Mouse (Mus musculus): ENCODE data around the gene Pgrmc2.

Pgrmc2 gene

DNA sequence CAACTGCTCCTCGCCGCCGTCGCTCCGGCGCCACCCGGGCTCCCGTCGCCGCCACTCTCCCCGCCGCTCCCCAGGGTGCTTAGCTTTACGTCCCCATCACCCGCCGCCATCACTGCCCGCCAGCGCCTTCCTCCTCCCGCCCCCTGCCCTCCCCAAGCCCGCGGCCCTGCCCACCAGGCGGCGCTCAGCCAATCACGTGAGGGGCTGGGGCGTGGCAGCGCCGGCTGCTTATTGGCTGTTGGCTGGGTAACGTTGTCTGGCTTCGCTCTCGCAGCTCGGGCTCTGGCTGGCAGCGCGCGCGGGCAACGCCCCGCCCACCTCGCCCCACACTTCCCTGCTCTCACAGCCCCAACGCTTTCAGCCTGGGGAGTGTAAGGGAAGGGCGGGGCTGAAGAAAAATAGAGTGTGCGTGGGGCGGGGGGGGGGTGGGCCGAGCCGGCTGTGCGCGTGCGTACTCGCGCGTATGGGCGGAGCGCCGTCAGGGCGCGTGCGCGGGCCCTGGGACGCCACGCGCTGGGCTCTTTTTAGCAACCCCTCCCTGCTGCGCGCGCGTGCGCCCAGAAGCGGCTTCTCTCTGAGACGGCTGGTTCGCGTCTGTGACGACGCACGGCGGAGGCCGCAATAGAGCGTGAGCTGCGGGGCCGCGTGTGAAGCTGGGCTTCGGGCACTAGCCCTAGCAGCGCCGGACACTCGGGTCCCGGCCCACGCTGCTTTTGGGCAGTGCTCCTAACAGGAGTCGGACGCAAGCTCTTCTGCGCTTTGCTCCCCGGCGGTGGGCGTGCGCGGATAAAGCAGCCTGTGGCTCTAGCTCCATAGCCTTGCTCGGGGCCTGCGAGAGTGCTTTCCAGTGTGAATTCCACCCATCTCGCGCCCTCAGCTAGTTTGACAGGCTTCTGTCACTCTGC, at the start of gene Pgrmc2:
TSS of gene Pgrmc2 (minus strand) at position 162 of the 905 bp plus-strand sequence.
- DNase-seq (ENCODE audit: low spot score in 2 of 2), result peak; percentile 97

GRCm38 (mm10) chr3:41124000-41124294, 41.1 kb upstream of the Pgrmc2 start:
- no peak for DNase-seq (ENCODE audit: low spot score in 2 of 2)

DNA sequence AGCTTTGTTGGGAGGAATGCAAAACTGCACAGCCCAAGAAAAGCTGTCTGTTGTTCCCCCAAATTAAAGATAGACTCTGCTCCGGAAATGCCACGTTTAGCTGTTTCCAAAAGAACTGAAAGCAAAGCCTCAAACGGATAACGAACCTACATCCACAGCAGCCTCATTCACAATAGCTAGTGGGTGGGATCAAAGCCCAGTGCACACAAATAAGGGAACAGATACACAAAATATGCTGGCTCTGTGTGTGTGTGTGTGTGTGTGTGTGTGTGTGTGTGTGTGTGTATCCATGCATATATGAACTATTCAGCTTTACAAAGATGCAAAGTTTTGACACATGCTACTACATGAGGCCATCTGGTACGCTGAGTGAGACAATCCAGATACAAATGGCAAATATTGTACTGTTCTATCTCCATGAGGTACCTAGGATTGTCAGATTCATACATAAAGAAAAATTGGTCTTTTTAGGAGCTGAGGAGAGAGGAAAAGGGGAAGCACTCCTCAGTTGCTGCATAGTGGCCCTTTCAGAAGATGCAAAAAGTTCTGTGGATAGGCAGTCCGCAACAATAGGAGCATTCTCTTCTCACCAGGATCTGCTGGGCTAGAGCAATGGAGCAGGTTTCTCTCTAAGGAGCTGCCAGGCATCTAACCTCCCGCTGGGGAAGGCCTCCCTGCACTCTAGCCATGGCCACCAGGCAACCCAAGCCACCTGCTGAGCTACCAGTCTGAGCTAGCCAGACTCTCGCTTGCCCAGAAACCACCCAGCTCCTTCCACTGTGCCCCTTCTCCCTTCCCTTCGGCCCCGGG, 40.5 kb upstream of the Pgrmc2 start:
- no peak for DNase-seq (ENCODE audit: low spot score in 2 of 2)

DNA sequence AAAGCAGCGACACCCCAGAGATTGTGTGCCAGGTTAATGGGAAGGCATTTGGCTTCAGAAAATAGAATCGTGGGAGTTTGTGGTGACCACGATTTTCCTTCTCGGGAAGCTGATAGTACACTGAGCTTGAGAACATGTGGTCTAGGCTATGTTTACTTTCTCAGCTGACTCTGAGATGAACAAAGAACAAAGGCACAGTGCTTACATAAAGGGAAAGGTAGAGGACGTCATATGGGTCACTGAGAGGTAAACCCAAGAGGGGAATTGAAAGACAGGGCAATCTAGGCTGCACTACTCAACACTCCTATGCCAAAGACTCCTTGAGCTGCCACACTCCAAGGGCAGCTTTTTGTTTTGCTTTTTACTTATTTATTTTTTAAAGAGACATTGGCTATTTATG, 35.3 kb upstream of the Pgrmc2 start:
- no peak for DNase-seq (ENCODE audit: low spot score in 2 of 2)

- no peak for DNase-seq (ENCODE audit: low spot score in 2 of 2)
Observed at GRCm38 (mm10) chr3:41117447-41117846, 34.6 kb upstream of the Pgrmc2 start.

DNA sequence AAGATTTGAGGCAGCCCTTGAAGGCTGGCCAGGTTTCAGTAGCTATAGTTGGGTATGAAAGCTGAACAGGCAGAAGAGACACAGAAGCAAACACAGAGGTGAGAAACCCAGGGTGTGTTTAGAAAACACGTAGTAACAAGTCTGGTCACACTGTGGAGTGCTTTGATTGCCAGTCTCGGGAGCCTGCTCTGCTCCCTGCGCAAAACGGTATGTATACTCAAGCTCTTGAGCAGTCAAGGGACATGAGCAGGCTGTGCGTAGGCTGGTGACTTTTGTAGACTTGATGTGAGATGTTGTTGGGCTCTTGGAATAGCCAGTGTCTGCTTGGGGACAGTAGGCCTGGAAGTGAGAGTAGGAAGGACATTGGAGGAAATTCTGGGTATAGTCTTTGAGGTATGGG, 30.3 kb upstream of the Pgrmc2 start:
- DNase-seq (ENCODE audit: low spot score in 2 of 2), result peak in 1 of 2 experiments; percentile 11

- no peak for DNase-seq (ENCODE audit: low spot score in 2 of 2)
Observed at GRCm38 (mm10) chr3:41108306-41108785, 25.5 kb upstream of the Pgrmc2 start.

GRCm38 (mm10) chr3:41107600-41108305, 24.9 kb upstream of the Pgrmc2 start:
- no peak for DNase-seq (ENCODE audit: low spot score in 2 of 2)

- no peak for DNase-seq (ENCODE audit: low spot score in 2 of 2)
Observed at GRCm38 (mm10) chr3:41101905-41102304, 19.1 kb upstream of the Pgrmc2 start.

DNA sequence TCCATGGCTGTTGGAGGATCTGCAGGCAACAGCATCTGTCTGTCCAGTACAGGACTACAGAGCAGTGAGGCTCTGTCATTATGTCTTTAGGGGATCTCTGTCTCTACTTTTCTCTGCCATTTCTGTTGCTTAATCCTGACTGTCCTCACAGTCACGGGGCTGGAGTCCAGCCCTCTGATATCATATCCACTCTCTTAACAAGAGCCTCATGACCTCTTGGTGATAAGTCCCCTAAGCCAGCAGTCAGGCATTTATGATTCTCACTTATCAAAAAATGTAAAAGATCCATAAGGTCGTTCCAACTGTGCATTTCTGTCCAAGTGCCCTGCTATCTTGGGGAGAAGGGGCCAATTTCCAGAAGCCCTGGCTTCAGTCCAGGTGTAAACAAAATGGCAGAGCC, 17.3 kb upstream of the Pgrmc2 start:
- DNase-seq (ENCODE audit: low spot score in 2 of 2), result no peak

GRCm38 (mm10) chr3:41099672-41100071, 16.8 kb upstream of the Pgrmc2 start:
- no peak for DNase-seq (ENCODE audit: low spot score in 2 of 2)

GRCm38 (mm10) chr3:41093210-41093609, 10.4 kb upstream of the Pgrmc2 start:
- DNase-seq (ENCODE audit: low spot score in 2 of 2), result no peak

GRCm38 (mm10) chr3:41092311-41092710, 9.5 kb upstream of the Pgrmc2 start:
- no peak for DNase-seq (ENCODE audit: low spot score in 2 of 2)

- DNase-seq (ENCODE audit: low spot score in 2 of 2), result no peak
Observed at GRCm38 (mm10) chr3:41090839-41091238, 8.0 kb upstream of the Pgrmc2 start.

GRCm38 (mm10) chr3:41087071-41087470, 4.2 kb upstream of the Pgrmc2 start:
- no peak for DNase-seq (ENCODE audit: low spot score in 2 of 2)

GRCm38 (mm10) chr3:41084421-41084820, 1.6 kb upstream of the Pgrmc2 start:
- DNase-seq (ENCODE audit: low spot score in 2 of 2), result no peak

GRCm38 (mm10) chr3:41083790-41084112, 905 bp upstream of the Pgrmc2 start:
- no peak for DNase-seq (ENCODE audit: low spot score in 2 of 2)

GRCm38 (mm10) chr3:41082520-41082884, 344 bp downstream of the Pgrmc2 start:
- DNase-seq (ENCODE audit: low spot score in 2 of 2), result no peak

DNA sequence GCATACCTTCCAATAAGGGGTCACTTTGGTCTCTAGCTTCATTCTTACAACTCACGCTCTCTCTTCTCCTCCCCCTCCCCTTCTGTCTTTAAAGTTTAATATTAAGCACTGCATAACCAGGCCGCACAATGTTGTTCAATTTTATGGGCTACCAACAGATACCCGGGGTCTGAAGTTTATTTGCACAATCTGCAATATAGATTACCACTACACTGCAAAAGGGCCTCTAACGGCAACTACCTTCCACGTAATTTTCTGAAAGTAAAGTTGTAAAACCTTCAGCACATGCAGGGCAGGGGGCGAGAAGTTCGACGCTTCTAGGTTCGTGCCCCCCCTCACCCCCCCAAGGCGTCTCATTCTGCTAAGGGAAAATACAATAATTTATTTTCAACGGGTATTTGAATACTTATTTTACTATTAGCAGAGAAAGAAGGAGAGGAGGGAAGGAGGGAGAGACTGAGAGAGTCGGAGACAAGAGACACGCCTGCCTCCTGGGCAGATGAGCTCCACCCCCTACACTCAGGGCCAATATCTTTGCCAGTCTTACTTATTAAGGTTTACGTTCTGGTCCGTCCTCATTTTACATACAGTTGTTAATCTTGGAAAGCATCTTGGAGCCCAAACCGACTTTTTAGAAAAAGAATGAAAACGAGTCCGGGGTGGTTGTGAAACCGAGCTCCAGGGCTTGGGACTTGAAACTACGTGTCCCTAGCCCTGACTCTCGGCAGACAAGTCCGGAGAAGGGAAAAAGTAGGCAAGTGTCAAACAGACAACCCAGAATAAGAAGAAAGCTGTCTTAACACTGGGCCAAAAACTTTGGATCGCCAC, 1.2 kb downstream of the Pgrmc2 start:
- no peak for DNase-seq (ENCODE audit: low spot score in 2 of 2)

DNA sequence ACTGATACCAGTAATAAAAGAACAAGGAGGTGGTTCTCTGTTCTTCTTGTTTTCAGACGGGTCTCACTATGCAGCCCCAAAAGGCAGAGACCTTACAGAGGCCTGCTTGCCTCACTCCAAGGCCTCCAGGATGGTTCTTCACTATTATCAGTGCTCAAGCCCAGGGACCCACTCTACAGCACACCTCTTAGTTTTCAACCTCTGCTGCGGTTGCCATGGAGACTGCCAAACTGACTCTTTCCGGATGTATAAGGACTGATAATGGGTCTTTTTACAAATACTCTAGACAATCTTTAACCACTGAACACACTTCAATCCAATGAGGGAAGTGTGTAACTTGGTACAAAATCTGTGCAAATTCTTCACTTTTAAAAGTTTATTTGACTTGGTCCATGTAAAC, 2.1 kb downstream of the Pgrmc2 start:
- DNase-seq (ENCODE audit: low spot score in 2 of 2), result no peak

- no peak for DNase-seq (ENCODE audit: low spot score in 2 of 2)
Observed at GRCm38 (mm10) chr3:41078673-41079072, 4.2 kb downstream of the Pgrmc2 start.

DNA sequence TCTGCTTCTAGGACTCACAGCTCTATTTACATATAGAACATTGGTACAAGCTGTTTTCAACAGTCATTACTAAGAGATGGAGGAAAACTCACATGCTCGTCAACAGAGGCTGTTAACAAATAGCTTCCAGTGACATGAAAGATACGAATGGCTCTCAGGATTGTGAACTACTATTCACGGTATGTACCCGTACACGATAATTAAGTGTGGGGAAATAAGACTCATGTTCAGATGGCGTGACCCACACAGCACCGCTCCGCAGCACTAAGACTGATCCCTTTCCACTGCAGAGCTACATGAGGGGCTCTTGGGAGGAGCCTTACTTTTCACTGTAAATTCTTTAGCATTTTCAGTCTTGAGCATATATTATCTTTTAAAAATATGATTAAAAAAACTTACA, 7.5 kb downstream of the Pgrmc2 start:
- no peak for DNase-seq (ENCODE audit: low spot score in 2 of 2)

Measured in frontal cortex, postnatal 14 days (tissue).